In genomic region chr4:133196852-133197251, GRCm38 (mm10) we compare ENCODE assay signal across 9 mouse cellular contexts. TPM values are rescaled to one million over a fixed set of nuclear protein-coding genes. Genes with fewer than 3 reads are reported as not detected.
A peak's percentile ranks its signal among the peaks of the same experiment; 100 is the strongest.
DNase-seq lines count a peak whose midpoint lies in the region; ATAC-seq and TF ChIP-seq lines count a peak whose summit lies in the region.
"Had no signal": no experiment of that assay in that cellular context is flagged by ENCODE, and none has a peak within 500 bp of the region (broad histone marks: within the 10 kb centered on the region; RNA-seq: fewer than 3 reads in every experiment).

No protein-coding gene starts in this region.

- H3K4me3 ChIP-seq in left cerebral cortex, adult 2 months = no peak overlapping the region
- H3K4me3 ChIP-seq in forebrain, embryonic 15.5 days = no peak overlapping the region
- 0 out of 2 replicates have a peak overlapping the region, but pooled peaks have one; percentile 6 for H3K4me3 ChIP-seq in limb, embryonic 12.5 days (replicated peaks)
- no peak overlapping the region for H3K4me3 ChIP-seq in thymus, adult 2 months (ENCODE audit: control insufficient read depth, insufficient read depth, low read length)

- intact Hi-C loops in left cerebral cortex, adult 2 months (cut with DNase I) = loop anchor here (5.0 kb wide), 1 partner anchor 65 kb away; the partner anchor contains the start of gene Wasf2
- intact Hi-C loops in left cerebral cortex, postnatal 25 days (cut with DNase I) = no loop called here

- no peaks in the 10 kb centered on the region for H3K9me3 ChIP-seq in forebrain, embryonic 15.5 days
- no peaks in the 10 kb centered on the region for H3K9me3 ChIP-seq in limb, embryonic 12.5 days

- peak; percentile 14; the same call in 1 of the 2 replicates for ATAC-seq in forebrain, embryonic 15.5 days (replicated peaks)
- ATAC-seq in limb, embryonic 12.5 days (ENCODE audit: insufficient number of reproducible peaks, insufficient read depth, low FRiP score, low TSS enrichment, low read depth) = no peak
- ATAC-seq: Patski had no signal

- 0 out of 2 replicates have a peak, but pooled peaks have one; percentile 4 for TF ChIP-seq POLR2A in thymus, adult 2 months (IDR thresholded peaks at IDR 0.05; ENCODE audit: control insufficient read depth, extremely low read depth, insufficient read depth, low read length, poor library complexity)

- WGBS in forebrain, embryonic 15.5 days = 9% methylated on average over 7 of the region's 7 CpGs
- 9% methylated on average over 7 of the region's 7 CpGs for WGBS in limb, embryonic 12.5 days
- 9% methylated on average over 7 of the region's 7 CpGs for WGBS in thymus, adult 2 months

- peak overlapping the region; percentile 27 for H3K9ac ChIP-seq in forebrain, embryonic 15.5 days (replicated peaks)
- no peak overlapping the region; the same call in 1 of the 2 replicates for H3K9ac ChIP-seq in limb, embryonic 12.5 days (replicated peaks)

- no peak for DNase-seq in left cerebral cortex, adult 2 months (ENCODE audit: extremely low spot score in 1 of 2, low spot score in 2 of 2)
- DNase-seq in left cerebral cortex, postnatal 25 days (ENCODE audit: low spot score in 2 of 2) = no peak
- DNase-seq in thymus, adult 2 months = peak; percentile 70
- DNase-seq in urinary bladder, postnatal 14 days (ENCODE audit: low spot score) = no peak
- DNase-seq in gastrocnemius, adult 8-10 months (ENCODE audit: low spot score in 2 of 2) = no peak
- no peak for DNase-seq in urinary bladder, postnatal 4 days (ENCODE audit: low spot score in 2 of 2)

- peak overlapping the region; percentile 59 for H3K27ac ChIP-seq in left cerebral cortex, adult 2 months
- peak overlapping the region; percentile 85 for H3K27ac ChIP-seq in forebrain, embryonic 15.5 days (replicated peaks)
- H3K27ac ChIP-seq in limb, embryonic 12.5 days = peak overlapping the region; percentile 95
- peak overlapping the region; percentile 64 for H3K27ac ChIP-seq in thymus, adult 2 months (ENCODE audit: control insufficient read depth, insufficient read depth, low read length)

- H3K4me2 ChIP-seq in forebrain, embryonic 15.5 days (replicated peaks) = no peak overlapping the region
- peak overlapping the region; percentile 39 for H3K4me2 ChIP-seq in limb, embryonic 12.5 days

- no peak for TF ChIP-seq CTCF in left cerebral cortex, adult 2 months (IDR thresholded peaks at IDR 0.05)
- TF ChIP-seq CTCF in thymus, adult 2 months (IDR thresholded peaks at IDR 0.05; ENCODE audit: borderline replicate concordance, control insufficient read depth, extremely low read depth, insufficient read depth, low read length, poor library complexity) = 0 out of 2 replicates have a peak, but pooled peaks have one; percentile 31

- H3K36me3 ChIP-seq in forebrain, embryonic 15.5 days = peaks cover 25% of the 10 kb centered on the region
- H3K36me3 ChIP-seq in limb, embryonic 12.5 days = peaks cover 52% of the 10 kb centered on the region
- peaks cover 40% of the 10 kb centered on the region for H3K36me3 ChIP-seq in thymus, adult 2 months (ENCODE audit: control insufficient read depth, insufficient read depth, low read length)

- no peaks in the 10 kb centered on the region for H3K27me3 ChIP-seq in forebrain, embryonic 15.5 days
- no peaks in the 10 kb centered on the region for H3K27me3 ChIP-seq in limb, embryonic 12.5 days
- no peaks in the 10 kb centered on the region for H3K27me3 ChIP-seq in thymus, adult 2 months (ENCODE audit: control insufficient read depth, insufficient read depth, low read length)
- H3K27me3 ChIP-seq: Patski had no signal

- peaks cover 53% of the 10 kb centered on the region for H3K4me1 ChIP-seq in forebrain, embryonic 15.5 days
- H3K4me1 ChIP-seq in limb, embryonic 12.5 days (replicated peaks) = peaks cover 61% of the 10 kb centered on the region
- peaks cover 27% of the 10 kb centered on the region for H3K4me1 ChIP-seq in thymus, adult 2 months (replicated peaks; ENCODE audit: control insufficient read depth, insufficient read depth, low read length)

RNA-seq across cellular contexts. Expression of gene Cd164l2, which starts 15.1 kb away (rescaled TPM):
- total RNA-seq in left cerebral cortex, adult 2 months (2021) = 1 to 10 TPM; 7.3 to 7.7 TPM
- total RNA-seq in left cerebral cortex, postnatal 25 days (2021) = 1 to 10 TPM; 5.3 to 6.9 TPM
- polyA plus RNA-seq in forebrain, embryonic 15.5 days (2015; fragmentation: Nextera tagmentation; extraction: Ambion mirVana) = 0.38 and 0.87 TPM in 2 replicates
- 3.2 and 4.6 TPM in 2 replicates for polyA plus RNA-seq in limb, embryonic 12.5 days (2016; fragmentation: Nextera tagmentation; extraction: Ambion mirVana)
- polyA plus RNA-seq in thymus, adult 2 months (2012; rRNA removed) = 0.90 and 1.1 TPM in 2 replicates
- under 1 TPM in 1 of 4 experiments, not detected in 3; 0.59 TPM for total RNA-seq in gastrocnemius, adult 8-10 months (2022)

RNA-seq across cellular contexts. Expression of gene Gpr3, which starts 15.5 kb away (rescaled TPM):
- total RNA-seq in left cerebral cortex, adult 2 months (2021) = 10 to 100 TPM; 12.5 to 15.6 TPM
- 10 to 100 TPM; 10.1 to 13.0 TPM for total RNA-seq in left cerebral cortex, postnatal 25 days (2021)
- 0.48 and 0.55 TPM in 2 replicates for polyA plus RNA-seq in forebrain, embryonic 15.5 days (2015; fragmentation: Nextera tagmentation; extraction: Ambion mirVana)
- 0.24 and 0.58 TPM in 2 replicates for polyA plus RNA-seq in limb, embryonic 12.5 days (2016; fragmentation: Nextera tagmentation; extraction: Ambion mirVana)
- polyA plus RNA-seq in thymus, adult 2 months (2012; rRNA removed) = 0.15 TPM in 1 of 2 replicates, not detected in the other
- total RNA-seq in gastrocnemius, adult 8-10 months (2022) = not detected

RNA-seq across cellular contexts. Expression of gene Map3k6, which starts 43.8 kb away (rescaled TPM):
- 10 to 100 TPM in 1 of 2 experiments, 1 to 10 TPM in 1; 5.3 to 10.6 TPM for total RNA-seq in left cerebral cortex, adult 2 months (2021)
- total RNA-seq in left cerebral cortex, postnatal 25 days (2021) = 1 to 10 TPM; 4.7 to 5.3 TPM
- 1.7 and 1.8 TPM in 2 replicates for polyA plus RNA-seq in forebrain, embryonic 15.5 days (2015; fragmentation: Nextera tagmentation; extraction: Ambion mirVana)
- polyA plus RNA-seq in limb, embryonic 12.5 days (2016; fragmentation: Nextera tagmentation; extraction: Ambion mirVana) = 2.3 and 2.9 TPM in 2 replicates
- 2.8 and 4.6 TPM in 2 replicates for polyA plus RNA-seq in thymus, adult 2 months (2012; rRNA removed)
- 1 to 10 TPM; 2.5 to 7.8 (median 4.8) TPM for total RNA-seq in gastrocnemius, adult 8-10 months (2022)

Comparison
In these comparisons a context has a peak if more than half of its experiments do, and no peak if none do; other contexts are left out.
1. RNA of gene Gpr3, which starts 15.5 kb away (total RNA-seq): 12.5 to 15.6 TPM in left cerebral cortex, adult 2 months and 10.1 to 13.0 TPM in left cerebral cortex, postnatal 25 days; not detected in gastrocnemius, adult 8-10 months; every median in the first group is over 10 times any median in the second.
2. Peak in every context shown above with its lines, with median percentiles within 50 percentile points of each other: H3K27ac ChIP-seq.